In the genomic region with DNA sequence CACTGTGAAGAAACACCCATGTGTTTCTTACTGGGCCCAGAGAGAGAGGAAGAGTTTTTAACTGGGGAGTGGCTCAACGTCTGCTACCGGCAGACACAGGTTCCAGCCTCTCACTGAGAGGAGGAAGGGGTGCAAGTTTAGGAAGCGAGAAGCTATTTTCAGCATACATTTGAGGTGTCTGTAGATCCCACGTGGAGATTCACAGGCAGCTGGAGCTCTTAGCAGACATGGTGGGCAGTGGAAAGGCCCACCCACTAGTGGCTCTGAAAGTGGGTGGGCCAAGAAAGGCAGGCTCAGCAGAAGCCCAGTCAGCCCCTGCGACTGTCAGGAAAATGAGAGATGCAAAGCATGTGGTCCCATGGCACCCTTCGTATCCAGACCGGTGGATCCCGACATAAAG, we compare ENCODE assay signal across 28 mouse cellular contexts. TPM values are rescaled to one million over a fixed set of nuclear protein-coding genes. Genes with fewer than 3 reads are reported as not detected.
DNase-seq lines count a peak whose midpoint lies in the region; ATAC-seq and TF ChIP-seq lines count a peak whose summit lies in the region.
"Had no signal": no experiment of that assay in that cellular context is flagged by ENCODE, and none has a peak within 500 bp of the region (broad histone marks: within the 10 kb centered on the region; RNA-seq: fewer than 3 reads in every experiment).

No protein-coding gene starts in this region.

- WGBS in heart, adult 2 months: 49% methylated on average over 8 of the region's 8 CpGs
- 67% methylated on average over 8 of the region's 8 CpGs for WGBS in limb, embryonic 12.5 days
- WGBS in limb, embryonic 10.5 days: 71% methylated on average over 8 of the region's 8 CpGs

- H3K79me2 ChIP-seq in heart, adult 2 months (replicated peaks; ENCODE audit: control insufficient read depth, insufficient read depth, low read length): no peaks in the 10 kb centered on the region

- no peak overlapping the region for H3K9ac ChIP-seq in heart, adult 2 months (ENCODE audit: low read depth, low read length)
- H3K9ac ChIP-seq in limb, embryonic 12.5 days (replicated peaks): no peak overlapping the region
- H3K9ac ChIP-seq: forebrain, embryonic 15.5 days; intestine, embryonic 15.5 days; limb, embryonic 15.5 days; liver, embryonic 15.5 days; lung, embryonic 14.5 days had no signal

- ATAC-seq in limb, embryonic 12.5 days (ENCODE audit: insufficient number of reproducible peaks, insufficient read depth, low FRiP score, low TSS enrichment, low read depth): no peak
- ATAC-seq: forebrain, embryonic 15.5 days; hindbrain, postnatal 0 days; intestine, embryonic 15.5 days; midbrain, embryonic 16.5 days had no signal

- H3K36me3 ChIP-seq in heart, adult 2 months (ENCODE audit: control insufficient read depth, insufficient read depth, low read length): no peaks in the 10 kb centered on the region
- H3K36me3 ChIP-seq in limb, embryonic 12.5 days: peaks cover 69% of the 10 kb centered on the region
- peaks cover 76% of the 10 kb centered on the region for H3K36me3 ChIP-seq in limb, embryonic 10.5 days

- H3K27me3 ChIP-seq in heart, adult 2 months (ENCODE audit: control insufficient read depth, insufficient read depth, low read length): no peaks in the 10 kb centered on the region
- no peaks in the 10 kb centered on the region for H3K27me3 ChIP-seq in limb, embryonic 12.5 days
- H3K27me3 ChIP-seq in limb, embryonic 10.5 days (ENCODE audit: low read depth, poor library complexity, severe bottlenecking): no peaks in the 10 kb centered on the region
- H3K27me3 ChIP-seq: forebrain, embryonic 15.5 days; intestine, embryonic 15.5 days; limb, embryonic 15.5 days had no signal

- H3K4me3 ChIP-seq in heart, adult 2 months: no peak overlapping the region
- H3K4me3 ChIP-seq in limb, embryonic 12.5 days (replicated peaks): no peak overlapping the region
- no peak overlapping the region for H3K4me3 ChIP-seq in limb, embryonic 10.5 days
- H3K4me3 ChIP-seq: forebrain, embryonic 15.5 days; hindbrain, embryonic 10.5 days; intestine, embryonic 15.5 days; limb, embryonic 15.5 days; liver, embryonic 15.5 days had no signal

- H3K4me2 ChIP-seq in limb, embryonic 12.5 days: no peak overlapping the region
- H3K4me2 ChIP-seq: forebrain, embryonic 15.5 days; intestine, embryonic 15.5 days; limb, embryonic 15.5 days; liver, embryonic 15.5 days; lung, embryonic 14.5 days had no signal

- intact Hi-C loops in heart, adult 2 months (cut with DNase I): no loop called here

- no peak for TF ChIP-seq EP300 in heart, adult 2 months (IDR thresholded peaks at IDR 0.05; ENCODE audit: insufficient read depth, low read depth, low read length)

- DNase-seq in heart, adult 11 months: peak; percentile 85
- no peak for DNase-seq in heart, adult 2 months
- DNase-seq in limb, embryonic 10.5 days (ENCODE audit: low spot score): no peak
- DNase-seq in right cerebral cortex, adult 2 months (ENCODE audit: low spot score in 2 of 2): peak; percentile 51 to 62
- peak; percentile 53 for DNase-seq in right cerebral cortex, postnatal 25 days
- no peak for DNase-seq in T-cell, adult 2 months (ENCODE audit: low spot score)
- DNase-seq: adrenal gland, adult 8-10 months; B cell, adult 2 months; cerebellum, adult 11 months; heart, postnatal 14 days; kidney, adult 2 months; kidney, postnatal 10 days; layer of hippocampus, postnatal 36 days; lung, embryonic 14.5 days; lung, postnatal 14 days; spleen, adult 18-20 months; thymus, adult 2 months; thymus, postnatal 36 days had no signal

- TF ChIP-seq POLR2A in heart, adult 2 months (IDR thresholded peaks at IDR 0.05; ENCODE audit: insufficient read depth, low read depth, low read length): no peak

- no peak for TF ChIP-seq CTCF in heart, adult 2 months (IDR thresholded peaks at IDR 0.05)

- no peaks in the 10 kb centered on the region for H3K4me1 ChIP-seq in heart, adult 2 months (ENCODE audit: control insufficient read depth, insufficient read depth, low read length)
- peaks cover 21% of the 10 kb centered on the region for H3K4me1 ChIP-seq in limb, embryonic 12.5 days (replicated peaks)
- peaks cover 40% of the 10 kb centered on the region for H3K4me1 ChIP-seq in limb, embryonic 10.5 days

- no peak overlapping the region for H3K27ac ChIP-seq in heart, adult 2 months
- H3K27ac ChIP-seq in limb, embryonic 12.5 days: peak overlapping the region; percentile 7; the same call in 1 of the 2 replicates
- no peak overlapping the region for H3K27ac ChIP-seq in limb, embryonic 10.5 days
- H3K27ac ChIP-seq: forebrain, embryonic 10.5 days; forebrain, embryonic 15.5 days; hindbrain, embryonic 10.5 days; hindbrain, postnatal 0 days; intestine, embryonic 15.5 days; limb, embryonic 15.5 days; liver, embryonic 15.5 days; stomach, postnatal 0 days had no signal

- no peaks in the 10 kb centered on the region for H3K9me3 ChIP-seq in limb, embryonic 12.5 days
- H3K9me3 ChIP-seq in limb, embryonic 10.5 days (replicated peaks): no peaks in the 10 kb centered on the region
- H3K9me3 ChIP-seq: forebrain, embryonic 10.5 days; forebrain, embryonic 15.5 days; hindbrain, embryonic 10.5 days; intestine, embryonic 15.5 days; limb, embryonic 15.5 days; liver, embryonic 15.5 days had no signal

RNA-seq across cellular contexts. Expression of a gene that starts 3.7 kb away (rescaled TPM):
- under 1 TPM; 0.26 to 0.32 TPM for total RNA-seq in heart, adult 2 months (2021)
- 0.33 and 0.59 TPM in 2 replicates for polyA plus RNA-seq in heart, adult 2 months (2012; rRNA removed)
- 1.4 and 1.6 TPM in 2 replicates for polyA plus RNA-seq in limb, embryonic 12.5 days (2016; fragmentation: Nextera tagmentation; extraction: Ambion mirVana)
- polyA plus RNA-seq in limb, embryonic 10.5 days (2016; fragmentation: Nextera tagmentation; extraction: Ambion mirVana): 0.58 and 0.79 TPM in 2 replicates

RNA-seq across cellular contexts. Expression of a gene that starts 22.6 kb away (rescaled TPM):
- 10 to 100 TPM; 42.3 to 47.7 TPM for total RNA-seq in heart, adult 2 months (2021)
- polyA plus RNA-seq in heart, adult 2 months (2012; rRNA removed): 83.7 and 85.4 TPM in 2 replicates
- polyA plus RNA-seq in limb, embryonic 12.5 days (2016; fragmentation: Nextera tagmentation; extraction: Ambion mirVana): 104 and 108 TPM in 2 replicates
- polyA plus RNA-seq in limb, embryonic 10.5 days (2016; fragmentation: Nextera tagmentation; extraction: Ambion mirVana): 138 and 161 TPM in 2 replicates

RNA-seq across cellular contexts. Expression of a gene that starts 33.7 kb away (rescaled TPM):
- total RNA-seq in heart, adult 2 months (2021): 10 to 100 TPM; 43.6 to 51.6 TPM
- 51.7 and 60.9 TPM in 2 replicates for polyA plus RNA-seq in heart, adult 2 months (2012; rRNA removed)
- 143 and 145 TPM in 2 replicates for polyA plus RNA-seq in limb, embryonic 12.5 days (2016; fragmentation: Nextera tagmentation; extraction: Ambion mirVana)
- 161 and 163 TPM in 2 replicates for polyA plus RNA-seq in limb, embryonic 10.5 days (2016; fragmentation: Nextera tagmentation; extraction: Ambion mirVana)

RNA-seq across cellular contexts. Expression of a gene that starts 36.2 kb away (rescaled TPM):
- 1 to 10 TPM; 6.4 to 9.8 TPM for total RNA-seq in heart, adult 2 months (2021)
- 14.4 and 21.7 TPM in 2 replicates for polyA plus RNA-seq in heart, adult 2 months (2012; rRNA removed)
- polyA plus RNA-seq in limb, embryonic 12.5 days (2016; fragmentation: Nextera tagmentation; extraction: Ambion mirVana): 8.3 and 8.8 TPM in 2 replicates
- polyA plus RNA-seq in limb, embryonic 10.5 days (2016; fragmentation: Nextera tagmentation; extraction: Ambion mirVana): 4.7 and 6.6 TPM in 2 replicates

RNA-seq across cellular contexts. Expression of a gene that starts 44.1 kb away (rescaled TPM):
- total RNA-seq in heart, adult 2 months (2021): 1 to 10 TPM; 1.2 to 1.5 TPM
- 3.5 and 3.9 TPM in 2 replicates for polyA plus RNA-seq in heart, adult 2 months (2012; rRNA removed)
- 9.3 and 11.2 TPM in 2 replicates for polyA plus RNA-seq in limb, embryonic 12.5 days (2016; fragmentation: Nextera tagmentation; extraction: Ambion mirVana)
- polyA plus RNA-seq in limb, embryonic 10.5 days (2016; fragmentation: Nextera tagmentation; extraction: Ambion mirVana): 1.5 and 2.6 TPM in 2 replicates

Comparison
In these comparisons a context has a peak if more than half of its experiments do, and no peak if none do; other contexts are left out.
1. DNase-seq: peak in heart, adult 11 months (single experiment), right cerebral cortex, adult 2 months (2 of 2) and right cerebral cortex, postnatal 25 days (single experiment); none in heart, adult 2 months (0 of 2), limb, embryonic 10.5 days (single experiment) and T-cell, adult 2 months (single experiment).